Mouse (Mus musculus) hindbrain, embryonic 12.5 days (tissue): ENCODE measurements around the gene Cdyl2. TPM values are rescaled to one million over a fixed set of nuclear protein-coding genes. Genes with fewer than 3 reads are reported as not detected.

ENCODE experiments used
- ATAC-seq: fragments of 200-750 bp; cut with Nextera tagmentation; 2 replicates; pipeline ENCODE4 v1.8.0; 2017; ENCODE audit warnings: moderate TSS enrichment; ENCODE audit not compliant: low FRiP score
- H3K27ac ChIP-seq: fragments of 300-500 bp; sonication (generic); 2 replicates; pipeline ENCODE4 v1.5.1; 2016; ENCODE audit warnings: mild to moderate bottlenecking
- H3K27me3 ChIP-seq: fragments of 300-500 bp; sonication (generic); 2 replicates; pipeline ENCODE4 v1.6.1; 2016; ENCODE audit warnings: mild to moderate bottlenecking
- H3K36me3 ChIP-seq: fragments of 300-500 bp; sonication (generic); 2 replicates; pipeline ENCODE4 v1.6.1; 2016; ENCODE audit warnings: mild to moderate bottlenecking
- H3K4me1 ChIP-seq: fragments of 300-500 bp; sonication (generic); 2 replicates; pipeline ENCODE4 v1.6.1; 2016
- H3K4me2 ChIP-seq: fragments of 300-500 bp; sonication (generic); replicated peaks from 2 replicates; pipeline ENCODE4 v1.6.1; 2016; ENCODE audit warnings: mild to moderate bottlenecking
- H3K4me3 ChIP-seq: fragments of 300-500 bp; sonication (generic); 2 replicates; pipeline ENCODE4 v1.5.1; 2016; ENCODE audit warnings: mild to moderate bottlenecking
- H3K9ac ChIP-seq: fragments of 300-500 bp; sonication (generic); 2 replicates; pipeline ENCODE4 v1.6.1; 2016; ENCODE audit warnings: mild to moderate bottlenecking, moderate library complexity
- H3K9me3 ChIP-seq: fragments of 300-500 bp; sonication (generic); replicated peaks from 2 replicates; pipeline ENCODE4 v1.6.1; 2016; ENCODE audit warnings: mild to moderate bottlenecking
- WGBS: fragments of 180-500 bp; shearing (Covaris S2); methylation state at CpG from one replicate; pipeline ENCODE4 v1.1.7; 2016; 5-methylcytosine and 5-hydroxymethylcytosine counted together
- polyA plus RNA-seq: library from polyadenylated mRNA; unstranded; fragments of >200 nt; fragmentation: Nextera tagmentation; extraction: Ambion mirVana; gene quantifications from 2 replicates; pipeline ENCODE4 v1.2.1, GENCODE M21; 2016

Cdyl2 gene
- polyA plus RNA-seq, 1 experiment from 2014 or later = 7.0 TPM

DNA sequence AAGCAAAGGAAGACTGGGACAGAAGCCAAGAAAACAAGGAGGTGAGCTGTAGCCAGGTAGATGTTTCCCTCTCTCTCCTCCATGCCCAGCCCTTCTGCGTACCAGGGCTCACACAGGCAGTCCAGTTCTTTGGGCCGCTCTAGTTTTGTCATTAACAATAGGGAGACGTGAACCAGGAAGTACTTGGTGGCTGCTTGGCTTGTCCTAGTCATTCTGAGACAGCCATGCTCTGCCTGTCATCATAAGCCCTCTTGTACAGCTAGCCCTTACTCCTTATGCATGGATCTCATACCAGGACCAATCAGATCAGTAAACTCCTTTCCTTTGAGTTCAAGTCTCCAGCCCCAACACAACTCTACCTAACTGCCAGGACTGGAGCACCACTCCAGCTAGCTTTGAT lies 180.0 kb downstream of the Cdyl2 start:
- H3K36me3 ChIP-seq = no peaks in the 10 kb centered on the region

DNA sequence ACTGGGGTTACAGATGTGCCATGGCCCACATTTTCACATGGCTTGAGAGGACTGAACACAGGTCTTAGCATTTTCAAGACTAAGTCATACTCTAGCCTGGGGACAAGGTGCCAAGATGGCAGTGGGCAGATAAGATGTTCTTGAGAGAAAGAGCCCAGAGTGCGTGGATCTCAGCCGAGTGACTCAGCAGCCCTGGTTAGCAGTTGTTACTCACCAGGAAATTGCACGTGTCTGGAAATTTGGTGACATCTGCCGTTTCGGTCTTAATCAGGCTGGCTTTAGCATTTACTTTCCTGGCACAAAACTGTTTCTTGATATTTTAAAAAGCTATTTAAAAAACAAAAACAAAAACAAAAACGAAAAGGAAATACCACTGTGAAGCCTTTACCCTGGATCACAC lies 180.5 kb downstream of the Cdyl2 start:
- no peak for ATAC-seq

More for the DNA sequence above, 180.0 kb downstream of the Cdyl2 start:
- Histone ChIP-seq H3K27me3 (no peaks in the 10 kb centered on the region), H3K4me2 (no peak overlapping the region), H3K27ac (no peak overlapping the region), H3K4me1 (no peaks in the 10 kb centered on the region), H3K9me3 (no peaks in the 10 kb centered on the region), H3K4me3 (no peak overlapping the region), H3K9ac (no peak overlapping the region)
- ATAC-seq = no peak
- 93% methylated on average over 3 of the region's 3 CpGs for WGBS

DNA sequence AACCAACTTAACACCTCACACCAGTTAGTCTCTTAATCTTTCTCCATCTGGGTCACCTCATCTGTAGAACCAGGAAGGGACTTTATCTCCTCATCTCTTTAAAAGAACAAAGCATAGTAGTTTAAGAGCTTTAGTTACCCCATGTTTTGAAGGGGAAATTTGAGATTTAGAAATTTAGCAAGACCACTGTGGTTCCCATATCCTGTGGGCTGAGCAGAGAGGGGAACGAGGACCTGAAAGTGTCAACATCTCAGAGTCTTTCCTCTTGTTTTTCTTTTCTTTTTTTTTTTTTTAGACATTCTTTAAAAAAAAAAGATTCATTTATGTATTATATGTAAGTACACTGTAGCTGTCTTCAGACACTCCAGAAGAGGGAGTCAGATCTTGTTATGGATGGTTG lies 189.4 kb downstream of the Cdyl2 start:
- no peak overlapping the region for H3K4me2 ChIP-seq
- ATAC-seq = no peak
- no peak overlapping the region for H3K27ac ChIP-seq
- no peak overlapping the region for H3K9ac ChIP-seq
- no peaks in the 10 kb centered on the region for H3K9me3 ChIP-seq
- H3K27me3 ChIP-seq = no peaks in the 10 kb centered on the region
- 86% methylated on average over 1 of the region's 1 CpGs for WGBS
- peaks cover 4% of the 10 kb centered on the region; the same call in 1 of the 2 replicates for H3K4me1 ChIP-seq
- H3K36me3 ChIP-seq = no peaks in the 10 kb centered on the region
- no peak overlapping the region for H3K4me3 ChIP-seq

More for the DNA sequence above, 180.5 kb downstream of the Cdyl2 start:
- Histone ChIP-seq H3K36me3 (no peaks in the 10 kb centered on the region), H3K4me2 (no peak overlapping the region), H3K27ac (no peak overlapping the region), H3K4me3 (no peak overlapping the region), H3K9ac (no peak overlapping the region), H3K9me3 (no peaks in the 10 kb centered on the region), H3K4me1 (no peaks in the 10 kb centered on the region), H3K27me3 (no peaks in the 10 kb centered on the region)
- 91% methylated on average over 6 of the region's 6 CpGs for WGBS

DNA sequence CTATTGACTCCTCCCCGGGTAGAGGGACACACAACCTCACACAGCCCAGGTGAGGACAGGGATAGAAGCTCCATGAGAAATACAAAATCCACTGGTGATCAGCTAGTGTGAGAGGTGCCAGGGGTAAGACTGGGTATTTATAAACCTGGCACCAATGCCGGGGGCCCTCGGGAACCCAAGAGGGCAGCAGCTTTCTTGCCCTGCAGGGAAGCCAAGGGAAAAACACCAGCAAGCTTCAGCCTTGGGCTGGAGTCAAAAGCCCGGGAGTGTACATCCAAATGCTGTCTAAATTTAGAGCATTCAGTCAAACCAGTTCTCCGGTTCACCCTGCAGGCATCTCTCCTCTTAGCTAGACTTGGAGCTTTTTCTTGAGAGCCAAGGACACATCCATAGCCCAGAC lies 189.9 kb downstream of the Cdyl2 start:
- 89% methylated on average over 5 of the region's 5 CpGs for WGBS

DNA sequence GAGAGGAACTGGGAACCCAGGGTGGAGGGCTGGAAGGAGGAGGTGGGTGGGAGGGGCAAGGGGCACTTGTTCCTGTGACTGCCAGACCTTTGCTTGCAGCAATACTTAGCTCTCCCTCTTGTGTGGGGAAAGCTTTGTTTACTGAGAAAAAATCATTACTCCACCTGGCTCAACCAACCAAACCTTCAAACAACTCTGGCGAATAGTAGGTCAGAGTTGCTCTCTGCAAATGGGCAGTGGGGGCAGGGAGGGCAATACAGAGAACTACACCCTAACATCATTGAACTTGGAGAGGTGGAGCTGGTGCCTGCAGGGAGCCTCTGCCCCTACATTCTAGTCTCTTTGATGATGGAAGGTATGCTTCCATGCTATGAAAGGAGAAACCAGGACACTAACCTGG lies 192.7 kb downstream of the Cdyl2 start:
- no peaks in the 10 kb centered on the region for H3K27me3 ChIP-seq
- no peak overlapping the region for H3K4me3 ChIP-seq
- no peak overlapping the region for H3K27ac ChIP-seq
- peaks cover 4% of the 10 kb centered on the region; the same call in 1 of the 2 replicates for H3K4me1 ChIP-seq
- ATAC-seq = no peak
- H3K9me3 ChIP-seq = no peaks in the 10 kb centered on the region
- no peak overlapping the region for H3K9ac ChIP-seq
- H3K4me2 ChIP-seq = no peak overlapping the region
- WGBS = 100% methylated on average over 1 of the region's 1 CpGs
- no peaks in the 10 kb centered on the region for H3K36me3 ChIP-seq

More for the DNA sequence above, 189.9 kb downstream of the Cdyl2 start:
- Histone ChIP-seq H3K27me3 (no peaks in the 10 kb centered on the region), H3K36me3 (no peaks in the 10 kb centered on the region), H3K4me1 (peaks cover 4% of the 10 kb centered on the region; the same call in 1 of the 2 replicates), H3K4me3 (no peak overlapping the region), H3K27ac (no peak overlapping the region), H3K9ac (no peak overlapping the region), H3K9me3 (no peaks in the 10 kb centered on the region), H3K4me2 (no peak overlapping the region)
- no peak for ATAC-seq

DNA sequence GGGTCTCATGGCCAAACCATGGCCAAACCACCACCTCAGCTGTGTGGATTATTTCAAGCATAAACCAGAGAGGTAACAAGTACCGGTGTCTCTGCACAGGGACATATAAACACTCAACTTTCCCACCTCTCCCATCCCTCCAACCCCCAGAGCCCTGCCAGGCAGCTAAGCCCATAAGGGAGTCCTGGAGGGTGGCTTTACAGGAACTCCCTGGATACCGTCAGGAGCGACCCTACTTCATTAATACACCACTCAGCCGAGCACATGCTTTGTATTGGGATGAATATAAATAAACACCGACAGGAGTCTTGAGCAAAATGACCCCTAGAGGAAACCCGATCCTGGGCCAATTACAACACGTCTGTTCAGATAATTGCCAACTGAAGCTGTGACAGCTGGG lies 194.0 kb downstream of the Cdyl2 start:
- no peak overlapping the region for H3K4me2 ChIP-seq
- no peaks in the 10 kb centered on the region for H3K36me3 ChIP-seq
- no peak overlapping the region for H3K4me3 ChIP-seq
- H3K9ac ChIP-seq = no peak overlapping the region
- no peak for ATAC-seq
- H3K9me3 ChIP-seq = 0 out of 2 replicates have a peak, but pooled peaks cover 1% of the 10 kb centered on the region
- H3K27ac ChIP-seq = no peak overlapping the region
- peaks cover 4% of the 10 kb centered on the region; the same call in 1 of the 2 replicates for H3K4me1 ChIP-seq
- 53% methylated on average over 7 of the region's 7 CpGs for WGBS
- no peaks in the 10 kb centered on the region for H3K27me3 ChIP-seq

DNA sequence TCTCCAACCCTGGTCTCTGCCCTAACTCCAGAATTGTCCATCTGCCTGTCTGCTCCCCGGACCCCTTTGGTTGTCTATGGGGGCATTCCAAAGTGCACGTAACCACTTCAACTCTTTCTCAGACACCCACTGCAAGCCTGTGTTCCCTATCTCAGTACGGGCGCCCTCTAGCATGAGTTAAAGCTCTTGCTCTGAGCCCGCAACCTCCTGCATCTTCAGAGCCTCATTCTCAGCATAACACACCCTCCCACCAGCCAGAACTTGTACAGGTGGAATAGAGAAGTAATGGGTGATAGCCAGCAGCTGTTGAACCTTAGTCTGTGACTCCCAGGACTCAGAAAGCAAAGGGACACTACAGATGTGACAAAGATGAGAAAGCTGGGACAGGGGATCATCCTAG lies 196.0 kb downstream of the Cdyl2 start:
- ATAC-seq = no peak
- H3K4me3 ChIP-seq = no peak overlapping the region

DNA sequence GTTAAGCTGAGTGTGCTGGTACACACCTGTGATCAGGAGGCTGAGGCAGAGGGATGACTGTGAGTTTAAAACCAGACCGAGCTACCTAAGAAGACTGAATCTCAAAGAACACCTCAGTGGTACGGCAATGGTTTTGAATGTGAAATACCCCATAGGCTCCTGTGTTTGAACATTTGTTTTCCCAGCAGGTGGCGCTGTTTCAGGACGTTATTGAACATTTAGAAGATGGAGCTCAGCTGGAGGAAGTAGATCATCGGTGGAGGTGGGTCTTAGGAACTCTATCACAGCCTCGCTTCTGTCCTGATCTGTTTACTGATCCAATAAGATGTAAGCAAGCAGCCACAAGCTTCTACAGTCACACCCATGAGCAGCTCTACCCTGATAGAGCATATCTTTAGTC lies 199.7 kb downstream of the Cdyl2 start:
- no peaks in the 10 kb centered on the region for H3K27me3 ChIP-seq
- no peak overlapping the region for H3K27ac ChIP-seq
- H3K4me2 ChIP-seq = no peak overlapping the region
- no peak overlapping the region for H3K9ac ChIP-seq
- peaks cover 3% of the 10 kb centered on the region; the same call in 1 of the 2 replicates for H3K9me3 ChIP-seq
- H3K4me3 ChIP-seq = no peak overlapping the region
- H3K36me3 ChIP-seq = no peaks in the 10 kb centered on the region
- ATAC-seq = no peak
- WGBS = 75% methylated on average over 6 of the region's 6 CpGs
- no peaks in the 10 kb centered on the region for H3K4me1 ChIP-seq

More for the DNA sequence above, 196.0 kb downstream of the Cdyl2 start:
- Histone ChIP-seq H3K36me3 (no peaks in the 10 kb centered on the region), H3K4me1 (peaks cover 4% of the 10 kb centered on the region; the same call in 1 of the 2 replicates), H3K4me2 (no peak overlapping the region), H3K27ac (no peak overlapping the region), H3K9me3 (peaks cover 3% of the 10 kb centered on the region; the same call in 1 of the 2 replicates), H3K9ac (no peak overlapping the region), H3K27me3 (no peaks in the 10 kb centered on the region)
- 75% methylated on average over 5 of the region's 5 CpGs for WGBS

DNA sequence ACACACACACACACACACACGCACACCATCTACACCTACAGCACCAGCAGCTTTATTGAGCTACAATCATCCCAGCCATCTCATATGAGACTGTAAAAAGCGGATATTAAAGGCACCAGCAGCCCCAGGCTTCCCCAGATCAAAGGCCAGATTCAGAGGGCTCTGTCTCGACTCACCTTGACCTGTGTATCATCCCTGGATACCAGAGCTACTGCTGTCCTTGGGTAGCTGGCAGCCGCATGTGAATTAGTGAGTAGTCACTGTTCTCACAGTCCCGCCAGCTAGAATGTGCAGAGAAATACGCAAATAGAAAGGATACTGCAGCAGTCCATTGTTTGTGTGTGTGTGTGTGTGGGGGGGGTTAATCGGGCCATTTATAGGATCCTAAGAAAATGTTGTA lies 204.1 kb downstream of the Cdyl2 start:
- no peak for ATAC-seq
- peaks cover 1% of the 10 kb centered on the region; the same call in 1 of the 2 replicates for H3K9me3 ChIP-seq
- no peaks in the 10 kb centered on the region for H3K36me3 ChIP-seq
- no peaks in the 10 kb centered on the region for H3K27me3 ChIP-seq
- no peaks in the 10 kb centered on the region for H3K4me1 ChIP-seq
- 81% methylated on average over 7 of the region's 7 CpGs for WGBS
- no peak overlapping the region for H3K9ac ChIP-seq
- no peak overlapping the region for H3K4me2 ChIP-seq
- no peak overlapping the region for H3K27ac ChIP-seq
- H3K4me3 ChIP-seq = no peak overlapping the region

DNA sequence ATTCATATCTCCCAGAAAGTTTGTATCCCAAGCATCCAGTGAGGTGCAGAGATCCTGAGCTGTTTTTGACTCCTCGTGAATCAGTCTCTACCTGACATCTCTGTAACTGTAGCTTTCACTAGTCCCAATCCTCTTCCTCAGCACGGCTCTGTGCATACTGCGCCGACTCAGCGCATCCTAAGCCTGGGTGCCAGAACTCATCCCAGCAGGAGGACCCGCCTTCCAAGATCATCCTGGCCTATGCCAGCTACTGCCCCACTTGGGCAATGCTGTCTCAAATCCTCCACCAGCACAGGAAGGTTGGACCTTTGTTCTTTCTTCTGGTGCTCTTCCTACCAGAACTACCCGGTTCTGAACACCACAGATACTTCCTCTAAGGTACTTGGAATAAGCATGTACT lies 207.9 kb downstream of the Cdyl2 start:
- Histone ChIP-seq H3K27me3 (no peaks in the 10 kb centered on the region), H3K9ac (no peak overlapping the region), H3K9me3 (no peaks in the 10 kb centered on the region), H3K4me1 (no peaks in the 10 kb centered on the region), H3K4me2 (no peak overlapping the region), H3K27ac (no peak overlapping the region), H3K4me3 (no peak overlapping the region), H3K36me3 (no peaks in the 10 kb centered on the region)
- ATAC-seq = no peak
- WGBS = 87% methylated on average over 7 of the region's 7 CpGs

Other genes with a start within 250 kb of the Cdyl2 start
- gene Dynlrb2, start 228.0 kb downstream of the Cdyl2 start, polyA plus RNA-seq = 18.3 and 23.5 TPM in 2 replicates
- 53.9 and 59.5 TPM in 2 replicates for gene Cmc2, start 188.5 kb upstream of the Cdyl2 start, polyA plus RNA-seq
- 23.8 and 26.0 TPM in 2 replicates for gene Cenpn, start 188.7 kb upstream of the Cdyl2 start, polyA plus RNA-seq
- 20.8 and 21.4 TPM in 2 replicates for gene Atmin, start 210.4 kb upstream of the Cdyl2 start, polyA plus RNA-seq
- 6.1 and 6.7 TPM in 2 replicates for gene 1700030J22Rik, start 246.0 kb upstream of the Cdyl2 start, polyA plus RNA-seq